Mouse (Mus musculus): Measurements from ENCODE around the gene Gorasp1. TPM values are rescaled to one million over a fixed set of nuclear protein-coding genes. Genes with fewer than 3 reads are reported as not detected.

Gene Gorasp1
- polyA plus RNA-seq, 1 experiment, result 17.8 TPM

GRCm38 (mm10) chr9:119981183-119982179 is 44.1 kb upstream of the Gorasp1 start:
- WGBS, result 1% methylated on average over 16 of the region's 16 CpGs
- H3K36me3 ChIP-seq (ENCODE audit: control insufficient read depth, insufficient read depth, low read length), result no peaks in the 10 kb centered on the region
- H3K4me1 ChIP-seq (ENCODE audit: control insufficient read depth, insufficient read depth, low read length), result peaks cover 61% of the 10 kb centered on the region
- peak overlapping the region; percentile 96 for H3K4me3 ChIP-seq (ENCODE audit: insufficient read depth, low read depth, low read length)
- TF ChIP-seq POLR2A (IDR thresholded peaks at IDR 0.05; ENCODE audit: low read depth, low read length) (no peak), CTCF (conservative IDR thresholded peaks at IDR 0.05; ENCODE audit: insufficient read depth, insufficient read length, low read depth, low read length) (no peak)
- H3K27me3 ChIP-seq (replicated peaks; ENCODE audit: control insufficient read depth, insufficient read depth, low read length), result no peaks in the 10 kb centered on the region
- DNase-seq, result peak; percentile 92
- peak overlapping the region; percentile 84 for H3K27ac ChIP-seq (ENCODE audit: insufficient read depth, low read depth, low read length)

DNA sequence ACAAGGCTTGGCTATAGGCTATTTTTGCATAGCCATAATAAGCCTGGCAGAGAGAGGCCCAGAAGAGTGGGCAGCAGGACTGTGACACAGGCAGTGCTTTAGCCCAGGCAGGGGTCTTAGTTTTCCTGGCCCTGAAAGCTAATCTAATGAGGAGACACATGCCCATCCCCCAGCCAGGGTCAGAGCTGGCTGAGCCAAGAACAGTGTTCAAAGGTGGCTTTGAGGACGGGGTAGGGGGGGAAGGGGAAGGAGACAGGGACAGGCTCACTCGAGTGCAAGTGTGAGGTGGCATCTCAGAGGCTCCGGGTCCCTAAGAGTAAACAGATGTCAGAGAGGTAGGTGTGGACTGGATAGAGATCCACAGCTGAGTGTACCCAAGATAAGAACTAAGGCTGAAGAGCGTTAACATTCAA is 43.4 kb upstream of the Gorasp1 start:
- Histone ChIP-seq H3K36me3 (ENCODE audit: control insufficient read depth, insufficient read depth, low read length) (no peaks in the 10 kb centered on the region), H3K4me1 (ENCODE audit: control insufficient read depth, insufficient read depth, low read length) (peaks cover 61% of the 10 kb centered on the region), H3K4me3 (ENCODE audit: insufficient read depth, low read depth, low read length) (no peak overlapping the region; the same call in 1 of the 2 replicates), H3K27me3 (replicated peaks; ENCODE audit: control insufficient read depth, insufficient read depth, low read length) (no peaks in the 10 kb centered on the region), H3K27ac (ENCODE audit: insufficient read depth, low read depth, low read length) (peak overlapping the region; percentile 76)
- 6% methylated on average over 4 of the region's 4 CpGs for WGBS
- TF ChIP-seq POLR2A (IDR thresholded peaks at IDR 0.05; ENCODE audit: low read depth, low read length) (no peak), CTCF (conservative IDR thresholded peaks at IDR 0.05; ENCODE audit: insufficient read depth, insufficient read length, low read depth, low read length) (no peak)
- peak; percentile 71 for DNase-seq

DNA sequence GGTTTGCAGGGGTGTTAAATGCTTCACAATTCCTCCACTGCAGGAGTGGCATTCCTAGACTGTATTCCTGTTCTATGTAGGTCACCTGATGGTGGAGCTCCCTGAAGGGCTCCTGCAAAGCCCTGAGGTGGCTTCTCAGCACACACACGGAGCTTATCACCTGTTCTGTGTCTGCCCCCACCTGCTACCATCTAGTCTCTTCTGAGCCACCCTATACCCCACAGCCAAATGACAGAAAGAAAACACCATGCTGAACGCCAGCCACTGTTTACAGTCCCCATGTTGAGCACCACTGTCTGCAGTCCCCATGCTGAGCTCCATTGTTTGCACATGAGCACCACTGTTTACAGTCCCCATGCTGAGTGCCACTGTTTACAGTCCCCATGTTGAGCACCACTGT is 42.4 kb upstream of the Gorasp1 start:
- Histone ChIP-seq H3K27ac (ENCODE audit: insufficient read depth, low read depth, low read length) (no peak overlapping the region), H3K4me3 (ENCODE audit: insufficient read depth, low read depth, low read length) (no peak overlapping the region), H3K4me1 (ENCODE audit: control insufficient read depth, insufficient read depth, low read length) (peaks cover 66% of the 10 kb centered on the region), H3K27me3 (replicated peaks; ENCODE audit: control insufficient read depth, insufficient read depth, low read length) (no peaks in the 10 kb centered on the region), H3K36me3 (ENCODE audit: control insufficient read depth, insufficient read depth, low read length) (no peaks in the 10 kb centered on the region)
- 66% methylated on average over 2 of the region's 2 CpGs for WGBS
- no peak for TF ChIP-seq CTCF (conservative IDR thresholded peaks at IDR 0.05; ENCODE audit: insufficient read depth, insufficient read length, low read depth, low read length)
- TF ChIP-seq POLR2A (IDR thresholded peaks at IDR 0.05; ENCODE audit: low read depth, low read length), result no peak
- DNase-seq, result no peak

- TF ChIP-seq POLR2A (IDR thresholded peaks at IDR 0.05; ENCODE audit: low read depth, low read length) (no peak), CTCF (conservative IDR thresholded peaks at IDR 0.05; ENCODE audit: insufficient read depth, insufficient read length, low read depth, low read length) (no peak)
- 74% methylated on average over 6 of the region's 6 CpGs for whole genome bisulfite sequencing
- peaks cover 61% of the 10 kb centered on the region for H3K4me1 ChIP-seq (ENCODE audit: control insufficient read depth, insufficient read depth, low read length)
- H3K4me3 ChIP-seq (ENCODE audit: insufficient read depth, low read depth, low read length), result no peak overlapping the region
- no peak for DNase-seq
- H3K27me3 ChIP-seq (replicated peaks; ENCODE audit: control insufficient read depth, insufficient read depth, low read length), result no peaks in the 10 kb centered on the region
- H3K27ac ChIP-seq (ENCODE audit: insufficient read depth, low read depth, low read length), result no peak overlapping the region
- H3K36me3 ChIP-seq (ENCODE audit: control insufficient read depth, insufficient read depth, low read length), result peaks cover 2% of the 10 kb centered on the region; the same call in 1 of the 2 replicates
These were observed 41.6 kb upstream of the Gorasp1 start for GRCm38 (mm10) chr9:119978811-119979441.

- TF ChIP-seq POLR2A (IDR thresholded peaks at IDR 0.05; ENCODE audit: low read depth, low read length) (no peak), CTCF (conservative IDR thresholded peaks at IDR 0.05; ENCODE audit: insufficient read depth, insufficient read length, low read depth, low read length) (no peak)
- peak; percentile 27 for DNase-seq
- Histone ChIP-seq H3K4me1 (ENCODE audit: control insufficient read depth, insufficient read depth, low read length) (peaks cover 61% of the 10 kb centered on the region), H3K27ac (ENCODE audit: insufficient read depth, low read depth, low read length) (0 out of 2 replicates have a peak overlapping the region, but pooled peaks have one; percentile 18), H3K4me3 (ENCODE audit: insufficient read depth, low read depth, low read length) (no peak overlapping the region), H3K27me3 (replicated peaks; ENCODE audit: control insufficient read depth, insufficient read depth, low read length) (no peaks in the 10 kb centered on the region), H3K36me3 (ENCODE audit: control insufficient read depth, insufficient read depth, low read length) (peaks cover 2% of the 10 kb centered on the region; the same call in 1 of the 2 replicates)
- WGBS, result 32% methylated on average over 9 of the region's 9 CpGs
These were observed 40.9 kb upstream of the Gorasp1 start for GRCm38 (mm10) chr9:119978151-119978810.

- WGBS, result 12% methylated on average over 5 of the region's 5 CpGs
- peak overlapping the region; percentile 18; the same call in 1 of the 2 replicates for H3K27ac ChIP-seq (ENCODE audit: insufficient read depth, low read depth, low read length)
- H3K4me1 ChIP-seq (ENCODE audit: control insufficient read depth, insufficient read depth, low read length), result peaks cover 60% of the 10 kb centered on the region
- peak; percentile 69 for DNase-seq
- H3K4me3 ChIP-seq (ENCODE audit: insufficient read depth, low read depth, low read length), result no peak overlapping the region
- H3K36me3 ChIP-seq (ENCODE audit: control insufficient read depth, insufficient read depth, low read length), result peaks cover 2% of the 10 kb centered on the region; the same call in 1 of the 2 replicates
- no peaks in the 10 kb centered on the region for H3K27me3 ChIP-seq (replicated peaks; ENCODE audit: control insufficient read depth, insufficient read depth, low read length)
- TF ChIP-seq POLR2A (IDR thresholded peaks at IDR 0.05; ENCODE audit: low read depth, low read length), result no peak
- TF ChIP-seq CTCF (conservative IDR thresholded peaks at IDR 0.05; ENCODE audit: insufficient read depth, insufficient read length, low read depth, low read length), result no peak
These were observed 40.2 kb upstream of the Gorasp1 start for GRCm38 (mm10) chr9:119977557-119978060.

Data from kidney, adult 2 months (tissue).